Mouse (Mus musculus): ENCODE data around the gene Hmgcll1. TPM values are rescaled to one million over a fixed set of nuclear protein-coding genes. Genes with fewer than 3 reads are reported as not detected.

The Hmgcll1 gene
- 2.4 TPM for polyA plus RNA-seq (2014; fragmentation: Illumina TruSeq; extraction: RNeasy Lipid Tissue Mini Kit (QIAGEN cat#74804); ENCODE audit: low read depth, low replicate concordance)

DNA sequence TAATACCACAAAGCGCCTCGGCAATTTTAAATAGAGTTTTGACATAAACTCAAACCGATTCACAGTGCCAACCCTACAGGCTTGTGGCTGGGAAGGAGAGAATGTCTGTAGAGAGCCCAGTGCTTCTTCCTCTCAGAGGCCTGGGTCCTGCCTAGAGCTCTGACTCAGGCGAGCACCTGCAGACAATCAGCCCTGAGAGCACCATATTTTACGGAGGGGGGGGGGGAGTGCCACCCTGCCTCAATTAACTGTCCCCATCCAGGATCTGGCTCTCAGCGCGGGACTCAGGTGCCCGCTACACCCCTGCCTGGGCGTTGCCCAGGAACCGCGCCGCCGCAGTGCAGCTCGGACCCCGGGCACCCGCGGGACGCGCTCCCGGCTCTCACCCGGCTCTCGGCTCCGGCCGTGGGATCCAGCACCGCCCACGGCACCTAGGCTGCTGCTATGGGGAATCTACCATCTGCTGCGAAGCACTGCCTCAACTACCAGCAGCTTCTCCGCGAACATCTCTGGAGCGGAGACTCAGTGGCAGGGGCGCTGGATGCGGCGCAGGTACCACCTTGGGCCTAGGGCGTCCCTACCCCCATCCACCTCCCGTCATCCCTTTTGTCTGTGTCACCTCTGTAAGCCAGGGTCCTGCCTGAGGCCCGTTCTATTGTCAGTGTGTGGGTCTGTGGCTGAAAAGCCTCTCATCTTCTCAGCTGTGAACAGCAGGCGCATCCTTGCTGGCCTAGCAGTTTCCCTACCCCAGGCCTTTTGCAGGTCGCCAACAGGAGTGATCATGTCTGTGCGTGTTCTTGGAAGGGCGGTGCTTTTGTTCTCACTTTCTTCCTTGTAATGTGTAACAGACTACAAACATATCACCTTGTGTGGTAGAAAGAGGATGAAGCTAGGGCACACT, at the start of gene Hmgcll1:
Gene Hmgcll1 (plus strand): TSS at position 225 of the 901 bp plus-strand sequence.

Other genes starting within 250 kb of the Hmgcll1 start
- gene Bmp5, start 239.5 kb upstream of the Hmgcll1 start, polyA plus RNA-seq (2014; fragmentation: Illumina TruSeq; extraction: RNeasy Lipid Tissue Mini Kit (QIAGEN cat#74804); ENCODE audit: low read depth, low replicate concordance): 1.9 TPM
- not detected for gene Gfral, start 198.8 kb downstream of the Hmgcll1 start, polyA plus RNA-seq (2014; fragmentation: Illumina TruSeq; extraction: RNeasy Lipid Tissue Mini Kit (QIAGEN cat#74804); ENCODE audit: low read depth, low replicate concordance)